Mouse (Mus musculus) embryonic stem cell, embryonic (primary cell): ENCODE measurements at regions not wholly inside any gene's neighbourhood (a gene's known extent, or its start where the extent isn't known, plus 50 kb on each side); places are given as distances from the start of the nearest gene placed in this dataset.

Source experiments
- CTCF ChIA-PET, 4 experiments: fragments of 300-600 bp in 2 of 4; fragments of 350-600 bp in 2 of 4; sonication (Branson Sonifier 250); formaldehyde crosslinking; loops; one replicate each; lab custom pipeline; 2022; ENCODE audit warnings: inconsistent platforms in 2 of 4; lab: Charles Lee
- POLR2A ChIA-PET, 4 experiments: fragments of 300-600 bp in 2 of 4; fragments of 350-600 bp in 2 of 4; sonication (Branson Sonifier 250); formaldehyde crosslinking; loops; one replicate each; lab custom pipeline; 2022; ENCODE audit warnings: antibody characterized with exemption in 4 of 4, inconsistent platforms in 1 of 4; lab: Charles Lee

DNA sequence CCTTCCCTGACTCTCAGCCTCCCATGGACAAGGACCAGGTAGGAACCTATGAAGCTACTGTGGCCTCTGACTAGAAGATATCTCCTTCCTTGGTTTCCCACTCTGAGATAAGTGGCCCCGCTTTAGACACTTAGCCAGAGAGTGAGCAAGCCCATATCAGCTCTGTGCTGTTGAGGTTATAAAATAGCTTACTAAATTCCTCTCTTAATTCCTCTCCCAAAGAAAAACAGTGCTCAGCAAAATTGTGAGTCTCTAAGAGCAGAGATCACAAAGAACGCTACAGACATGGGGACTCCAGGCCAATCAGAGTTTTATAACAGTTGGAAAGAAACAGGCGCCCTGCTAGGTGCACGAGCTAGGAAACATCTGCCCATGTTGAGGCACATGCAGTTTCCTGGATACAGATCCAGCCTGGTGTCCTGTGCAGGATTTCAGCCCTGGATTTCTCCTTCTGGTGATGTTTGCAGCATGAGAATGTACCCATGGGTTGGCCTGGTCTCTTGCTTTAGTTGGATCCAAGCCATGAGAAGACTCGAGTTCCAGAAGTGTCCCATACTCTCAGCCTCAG lies 108.9 kb upstream of the Arhgap28 start:
- CTCF ChIA-PET = no interaction called here
- POLR2A ChIA-PET = no interaction called here

DNA sequence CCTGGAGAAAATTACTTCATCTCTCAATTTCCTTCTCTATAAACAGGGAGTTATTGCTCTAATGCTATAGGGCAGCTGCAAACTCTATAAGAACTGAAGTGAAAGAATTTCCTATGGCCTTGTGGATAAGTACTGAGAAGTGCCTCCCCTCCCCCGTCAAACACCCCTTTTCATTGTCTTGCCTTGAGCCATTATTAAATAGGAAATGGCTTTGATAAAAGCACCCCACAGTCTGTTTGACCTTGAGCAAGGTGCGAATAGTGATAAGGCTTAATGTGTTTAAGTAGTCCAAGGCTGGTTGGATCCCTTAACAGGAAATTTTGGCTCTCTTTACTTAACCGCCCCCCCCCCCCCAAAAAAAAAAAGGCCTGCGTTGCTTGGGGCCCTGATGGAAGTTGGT lies 111.7 kb upstream of the Arhgap28 start:
- ChIA-PET POLR2A (interaction anchor here in 2 of 4 experiments (0.5 to 0.7 kb wide), 3 partner anchors 11 to 788 kb away, joined by 3 to 15 read pairs (median 3); no protein-coding TSS in a partner anchor), CTCF (no interaction called here)

DNA sequence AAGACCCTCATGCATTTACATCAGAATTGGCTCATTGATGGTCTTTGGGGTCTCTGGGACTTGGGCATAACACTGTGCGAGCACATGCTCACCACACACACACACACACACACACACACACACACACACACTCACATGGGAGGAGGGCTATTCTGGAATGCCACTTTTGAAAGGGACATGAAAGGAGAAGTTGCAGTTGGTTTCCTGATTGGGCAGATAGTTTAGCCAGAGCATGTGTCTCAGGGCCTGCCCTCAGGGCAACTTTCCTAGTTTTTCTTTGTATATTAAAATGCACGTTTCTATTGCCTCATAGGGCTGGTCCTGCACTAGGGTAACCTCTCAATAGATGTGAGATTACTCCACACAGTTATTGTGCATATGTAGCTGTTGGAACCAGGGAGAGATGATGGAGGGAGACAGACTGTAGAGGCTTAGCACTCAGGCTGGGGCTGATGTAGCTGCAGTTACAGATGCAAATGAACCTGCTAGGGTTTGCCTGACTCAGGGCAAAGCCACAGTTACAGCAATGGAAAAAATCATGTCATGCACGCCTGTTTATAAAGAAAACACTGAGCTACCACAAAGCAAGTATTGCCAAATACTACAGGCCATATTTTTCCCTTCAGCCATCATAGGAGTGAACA lies 115.3 kb upstream of the Arhgap28 start:
- CTCF ChIA-PET = interaction anchor here in 1 of 4 experiments (0.6 kb wide), 1 partner anchor 106 kb away, joined by 3 read pairs; no protein-coding TSS in a partner anchor
- POLR2A ChIA-PET = interaction anchor here in 1 of 4 experiments (0.7 kb wide), 1 partner anchor 151 kb away, joined by 4 read pairs; no protein-coding TSS in a partner anchor

DNA sequence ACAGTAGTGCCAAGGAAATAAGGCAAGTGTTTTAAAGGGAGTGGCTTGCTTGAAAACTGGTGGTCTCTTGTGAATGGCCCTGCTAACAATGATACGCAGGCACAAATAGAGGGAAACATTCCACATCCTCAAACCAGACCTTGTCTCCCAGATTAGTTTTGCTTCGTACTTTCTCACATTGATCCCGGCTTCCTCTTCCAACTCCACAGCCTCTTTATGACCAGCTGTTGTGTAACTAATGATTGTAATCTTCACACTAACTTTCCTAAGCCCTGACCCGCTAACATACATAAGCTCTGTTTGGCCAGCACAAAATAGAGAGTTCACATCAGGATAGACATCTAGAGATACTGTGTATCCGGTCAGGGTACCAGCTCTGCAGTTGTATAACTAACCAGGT lies 116.3 kb upstream of the Arhgap28 start:
- CTCF ChIA-PET = no interaction called here
- POLR2A ChIA-PET = no interaction called here

DNA sequence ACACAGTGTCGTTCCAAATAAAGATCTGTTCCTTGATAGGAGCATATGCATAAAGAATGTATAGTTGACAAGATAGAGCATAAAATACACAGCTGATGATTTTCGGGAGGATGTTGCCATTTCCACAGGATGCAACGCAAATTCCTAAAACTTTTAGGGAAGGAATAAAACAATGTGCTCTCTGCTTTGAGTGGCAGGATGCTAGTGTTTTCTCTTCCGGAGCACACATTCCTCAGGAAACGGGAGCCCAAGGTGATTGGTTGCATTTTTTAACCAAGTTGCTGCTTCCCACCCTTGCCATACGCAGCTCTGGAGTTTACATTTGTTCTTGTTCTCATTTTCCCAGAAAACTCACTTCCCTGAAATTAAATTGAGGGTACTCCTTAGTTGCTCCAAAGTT lies 116.8 kb upstream of the Arhgap28 start:
- ChIA-PET CTCF (no interaction called here), POLR2A (no interaction called here)

DNA sequence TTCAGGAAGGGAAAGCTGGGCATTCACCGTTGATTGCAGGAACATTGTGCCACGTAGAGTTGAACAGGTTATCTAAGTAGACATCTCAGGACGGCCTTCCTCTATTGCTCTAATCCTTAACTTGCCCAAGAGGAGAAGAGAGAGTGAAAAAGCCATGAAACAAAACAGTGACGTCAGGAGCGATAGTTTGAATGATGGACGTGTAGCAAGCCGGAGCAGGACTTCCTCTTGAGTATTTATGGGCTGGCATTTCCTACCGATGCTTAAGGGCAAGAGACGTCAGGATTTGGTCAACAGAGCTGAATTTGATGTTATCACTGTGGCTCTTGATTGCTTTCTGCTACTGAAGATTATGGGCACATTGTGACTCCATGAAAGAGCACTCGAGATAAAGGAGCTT lies 130.5 kb upstream of the Arhgap28 start:
- POLR2A ChIA-PET = no interaction called here
- CTCF ChIA-PET = no interaction called here

DNA sequence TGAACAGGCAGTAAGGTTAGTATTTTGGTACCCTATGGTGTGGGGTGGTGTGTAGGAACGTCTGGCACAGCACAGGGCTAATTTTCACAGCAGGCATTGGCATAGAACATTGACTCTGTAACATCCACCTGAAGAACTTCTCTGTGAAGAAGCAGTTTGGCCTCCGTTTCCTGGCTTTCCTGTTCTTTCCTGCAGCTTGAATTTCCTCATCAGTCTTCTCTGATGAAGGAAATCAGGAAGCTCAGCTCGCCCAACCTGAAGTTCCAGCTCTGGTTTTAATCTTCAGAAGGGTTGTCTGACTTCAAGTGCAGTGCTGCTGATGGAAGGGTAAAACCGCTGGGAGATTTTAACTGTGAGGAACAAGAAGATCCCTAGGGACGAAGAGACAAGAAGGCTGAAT lies 131.5 kb upstream of the Arhgap28 start:
- CTCF ChIA-PET = no interaction called here
- POLR2A ChIA-PET = no interaction called here

DNA sequence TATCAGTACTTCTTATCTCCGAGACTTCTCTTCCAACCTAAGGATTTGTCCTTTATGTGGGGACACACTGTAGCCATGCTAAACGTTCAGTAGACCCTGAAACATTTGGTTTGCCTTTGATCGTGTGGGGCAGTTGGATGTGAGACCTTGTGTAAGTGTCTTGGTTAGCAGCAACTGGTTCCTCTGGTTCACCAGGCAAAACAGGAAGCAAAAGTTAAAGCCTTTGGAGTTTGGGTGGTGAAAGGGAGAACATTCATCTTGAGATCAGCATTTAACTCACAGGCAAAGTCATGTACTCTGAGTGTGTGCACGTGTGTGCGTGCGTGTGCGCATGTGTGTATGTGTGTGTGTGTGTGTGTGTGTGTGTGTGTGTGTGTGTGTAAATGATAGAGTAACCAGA lies 130.3 kb upstream of the L3mbtl4 start:
- CTCF ChIA-PET = interaction anchor here in 1 of 4 experiments (0.6 kb wide), 1 partner anchor 336 kb away, joined by 4 read pairs; no protein-coding TSS in a partner anchor

DNA sequence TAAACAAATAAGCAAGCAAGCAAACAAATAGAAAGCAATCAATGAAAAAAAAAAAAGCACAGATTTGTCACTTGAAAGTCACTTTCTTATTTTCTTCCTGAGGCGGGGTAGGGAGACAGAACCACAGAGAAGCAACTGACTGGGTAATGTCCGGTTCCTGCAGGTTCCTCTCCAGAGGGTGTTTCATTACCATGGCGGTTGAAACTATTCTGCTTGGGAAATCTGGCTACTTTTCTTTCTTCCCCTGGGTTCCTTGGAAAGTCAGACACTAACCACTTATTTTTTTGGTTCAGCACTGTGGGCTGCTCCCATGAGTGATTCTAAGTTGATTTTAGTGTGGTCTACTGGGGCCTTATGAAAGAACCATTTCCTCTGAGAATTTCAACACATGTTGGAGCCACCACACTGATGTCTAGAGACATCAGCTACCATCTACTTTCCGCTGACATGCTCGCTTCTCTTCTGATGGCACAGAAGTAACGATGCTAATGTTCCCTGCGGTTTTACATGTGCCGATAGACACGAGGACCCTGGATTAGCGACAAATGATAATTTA lies 124.3 kb upstream of the L3mbtl4 start:
- POLR2A ChIA-PET = no interaction called here
- CTCF ChIA-PET = interaction anchor here in 1 of 4 experiments (0.6 kb wide), 1 partner anchor 1216 kb away, joined by 3 read pairs; no protein-coding TSS in a partner anchor

More for the DNA sequence above, 130.3 kb upstream of the L3mbtl4 start:
- POLR2A ChIA-PET = interaction anchor here in 1 of 4 experiments (0.6 kb wide), 1 partner anchor 34 kb away, joined by 4 read pairs; no protein-coding TSS in a partner anchor

DNA sequence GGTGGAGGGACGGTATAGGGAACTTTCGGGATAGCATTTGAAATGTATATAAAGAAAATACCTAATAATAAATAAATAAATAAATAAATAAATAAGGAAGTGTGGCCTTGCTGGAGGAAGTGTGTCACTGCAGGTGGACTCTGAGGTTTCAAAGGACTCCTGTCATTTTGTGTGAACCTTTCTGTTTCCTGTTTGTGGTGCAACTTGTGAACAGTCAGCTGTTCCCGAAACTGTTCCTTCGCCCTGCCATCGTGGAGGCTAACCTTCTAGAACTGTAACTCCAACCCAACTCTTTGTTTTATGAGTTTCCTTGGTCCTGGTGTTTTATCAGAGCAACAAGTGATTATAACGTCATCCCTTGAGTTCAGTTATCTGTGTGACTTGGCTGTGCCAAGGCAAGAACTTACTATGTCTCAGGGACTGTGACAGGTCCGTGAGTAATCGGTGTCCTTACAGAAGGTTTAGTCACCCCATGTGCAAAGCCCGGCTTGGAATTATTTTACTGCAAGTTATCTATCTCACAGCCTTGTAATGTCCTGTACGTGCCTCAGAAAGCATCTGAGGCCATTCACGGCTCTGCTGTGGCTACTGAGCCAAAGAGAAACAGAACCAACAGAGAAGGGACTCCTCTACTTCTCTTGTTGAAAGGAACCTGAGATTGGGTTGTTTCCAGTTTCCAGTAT lies 121.0 kb upstream of the L3mbtl4 start:
- POLR2A ChIA-PET = no interaction called here

DNA sequence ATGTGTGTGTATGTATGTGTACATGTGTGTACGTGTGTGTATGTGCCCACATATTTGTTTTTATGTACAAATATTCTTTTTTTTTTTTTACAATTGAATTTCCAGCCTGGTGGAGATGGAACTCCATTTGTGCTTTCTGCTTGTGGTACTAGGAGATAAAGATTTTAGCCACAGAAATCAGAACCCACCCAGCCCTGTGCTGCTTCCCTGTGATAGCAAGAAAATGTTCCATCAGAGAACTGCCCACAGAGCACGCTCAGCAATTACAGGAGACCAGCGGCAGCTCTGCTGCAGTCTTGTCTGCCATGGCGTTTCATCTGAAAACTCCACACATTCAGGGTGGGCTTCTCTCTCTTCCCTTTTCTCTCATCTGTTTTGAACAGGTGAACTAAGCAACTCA lies 118.7 kb upstream of the L3mbtl4 start:
- POLR2A ChIA-PET = no interaction called here
- CTCF ChIA-PET = interaction anchor here in 1 of 4 experiments (0.6 kb wide), 1 partner anchor 487 kb away, joined by 5 read pairs; no protein-coding TSS in a partner anchor

More for the DNA sequence above, 121.0 kb upstream of the L3mbtl4 start:
- CTCF ChIA-PET = no interaction called here

DNA sequence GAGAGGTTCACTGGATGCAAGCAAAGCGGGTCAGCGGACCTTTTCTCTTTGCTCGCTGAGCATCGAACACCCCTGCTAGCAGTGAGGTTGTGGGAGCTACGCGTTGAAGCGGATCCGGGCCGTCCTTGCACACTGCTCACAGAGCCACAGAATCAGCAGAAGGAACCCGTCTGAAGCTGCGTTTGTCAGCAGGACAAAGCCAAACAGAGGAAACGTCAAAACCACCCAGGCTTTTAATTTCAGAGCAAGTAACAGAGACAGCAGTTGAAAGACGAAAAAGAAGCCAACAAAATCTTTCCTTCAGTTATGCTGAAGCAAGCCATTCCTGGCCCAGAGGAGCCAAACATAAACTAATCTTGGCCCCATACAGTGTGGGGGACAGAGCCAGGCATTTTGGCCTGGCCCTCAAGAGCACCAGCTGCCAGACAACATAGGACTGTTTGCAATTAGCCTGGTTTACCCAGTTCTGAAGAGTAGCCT lies 115.4 kb upstream of the L3mbtl4 start:
- ChIA-PET POLR2A (interaction anchor here in 1 of 4 experiments (1.0 kb wide), 1 partner anchor 180 kb away, joined by 3 read pairs; no protein-coding TSS in a partner anchor), CTCF (no interaction called here)

DNA sequence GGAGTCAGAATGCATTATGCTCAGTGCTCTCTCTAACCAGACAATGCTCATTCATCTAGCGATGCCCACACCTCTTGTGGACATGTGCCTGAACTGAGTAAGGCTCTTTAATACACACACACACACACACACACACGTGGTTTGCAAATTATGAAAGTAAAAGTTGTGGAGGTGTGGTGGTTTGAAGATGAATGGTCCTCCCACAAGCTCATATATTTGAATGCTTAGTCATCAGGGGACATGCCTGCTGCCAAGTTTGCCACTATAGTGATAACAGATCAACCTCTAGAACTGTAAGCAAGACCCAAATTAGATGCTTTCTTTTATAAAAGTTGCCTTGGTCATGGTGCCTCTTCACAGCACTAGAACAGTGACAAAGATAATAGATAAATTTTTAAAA lies 112.5 kb upstream of the L3mbtl4 start:
- ChIA-PET CTCF (no interaction called here), POLR2A (no interaction called here)

DNA sequence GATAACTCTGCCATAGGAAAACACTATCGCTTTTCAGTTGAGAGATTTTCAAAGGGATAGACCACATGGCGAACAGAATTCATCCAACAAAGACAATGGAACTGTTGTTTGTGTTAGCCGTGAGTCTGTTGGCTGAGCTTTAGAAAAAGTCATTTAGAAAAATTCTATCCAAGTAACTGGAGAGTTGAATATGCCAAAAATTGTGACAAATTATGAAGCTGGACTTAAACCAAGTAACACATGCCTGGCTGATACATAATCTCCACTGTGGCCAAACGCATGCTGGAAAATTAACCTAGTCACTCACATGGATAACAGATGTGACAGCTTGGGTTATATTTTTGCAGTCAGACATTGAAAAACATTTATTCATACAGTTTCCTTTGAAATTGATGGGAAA lies 110.1 kb upstream of the L3mbtl4 start:
- ChIA-PET CTCF (no interaction called here), POLR2A (no interaction called here)

DNA sequence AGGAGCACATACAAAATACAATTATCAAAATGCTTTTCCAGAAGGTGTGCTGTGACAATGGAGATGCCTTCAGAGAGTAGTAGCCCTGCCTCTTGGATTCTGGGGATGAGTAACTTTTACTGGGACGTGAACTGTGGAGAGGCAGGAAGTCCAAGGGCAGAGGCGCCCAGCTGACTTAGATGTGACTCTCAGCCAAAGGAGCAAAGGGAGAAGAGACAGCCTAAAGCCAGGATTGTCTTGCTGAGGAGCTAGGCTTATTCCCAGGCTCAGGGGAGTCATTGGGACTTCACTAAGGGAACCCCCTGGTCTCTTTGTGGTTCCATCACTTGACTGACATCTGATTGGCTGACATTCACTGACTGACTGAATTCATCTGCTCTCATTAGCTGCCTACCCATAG lies 108.9 kb upstream of the L3mbtl4 start:
- ChIA-PET POLR2A (no interaction called here), CTCF (interaction anchor here in 1 of 4 experiments (0.5 kb wide), 1 partner anchor 1069 kb away, joined by 4 read pairs; no protein-coding TSS in a partner anchor)

DNA sequence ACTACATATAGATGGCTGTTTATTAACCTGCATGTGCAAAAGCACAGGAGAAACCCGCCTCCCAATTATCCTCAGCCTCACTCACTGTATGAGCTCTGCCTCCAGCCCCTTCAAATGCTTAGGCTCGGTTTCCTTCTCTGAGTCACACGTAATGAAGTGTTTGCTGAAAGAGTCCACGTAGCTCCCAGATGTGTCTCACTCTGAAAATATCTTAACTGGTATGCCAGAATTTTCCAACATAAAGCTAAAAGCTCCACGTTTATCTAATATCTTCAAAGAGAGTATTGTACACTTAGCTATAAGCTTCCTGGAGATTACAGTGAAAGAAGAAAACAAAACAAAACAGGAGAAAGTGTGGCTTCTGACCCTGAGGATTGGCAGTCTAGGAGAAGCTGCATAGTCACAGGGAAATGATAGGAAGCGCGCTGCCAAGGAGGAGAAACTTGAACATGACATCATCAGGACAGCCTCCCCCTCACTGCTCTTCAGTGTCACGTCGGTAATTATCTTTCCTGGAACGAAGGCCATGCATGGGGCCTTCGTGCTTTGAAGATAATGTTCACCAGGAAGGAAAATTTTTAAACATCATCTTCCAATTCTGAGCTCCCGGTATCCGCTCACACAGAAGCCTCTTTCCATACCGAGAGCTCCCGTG lies 108.3 kb upstream of the L3mbtl4 start:
- ChIA-PET CTCF (interaction anchor here in 1 of 4 experiments (0.5 kb wide), 1 partner anchor 1070 kb away, joined by 4 read pairs; no protein-coding TSS in a partner anchor), POLR2A (no interaction called here)

DNA sequence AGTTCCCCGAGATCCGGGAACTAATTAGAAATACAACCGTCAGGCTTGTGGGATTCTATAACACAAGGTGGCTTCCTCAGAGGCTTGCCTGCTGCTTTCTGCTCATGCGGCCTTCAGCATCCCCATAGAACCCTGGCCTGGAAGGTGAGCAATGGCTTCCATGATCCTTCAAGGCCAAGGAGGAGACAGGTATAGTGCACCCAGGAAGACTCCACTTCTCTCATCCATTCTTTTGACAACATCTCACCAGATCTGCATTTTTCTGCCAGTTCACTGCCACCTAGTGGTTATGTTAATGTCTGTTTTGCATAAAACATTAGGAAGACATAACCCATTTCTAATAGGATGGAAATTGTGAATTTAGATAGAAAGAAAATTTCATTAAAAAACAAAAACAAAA lies 107.2 kb upstream of the L3mbtl4 start:
- ChIA-PET POLR2A (no interaction called here), CTCF (no interaction called here)

DNA sequence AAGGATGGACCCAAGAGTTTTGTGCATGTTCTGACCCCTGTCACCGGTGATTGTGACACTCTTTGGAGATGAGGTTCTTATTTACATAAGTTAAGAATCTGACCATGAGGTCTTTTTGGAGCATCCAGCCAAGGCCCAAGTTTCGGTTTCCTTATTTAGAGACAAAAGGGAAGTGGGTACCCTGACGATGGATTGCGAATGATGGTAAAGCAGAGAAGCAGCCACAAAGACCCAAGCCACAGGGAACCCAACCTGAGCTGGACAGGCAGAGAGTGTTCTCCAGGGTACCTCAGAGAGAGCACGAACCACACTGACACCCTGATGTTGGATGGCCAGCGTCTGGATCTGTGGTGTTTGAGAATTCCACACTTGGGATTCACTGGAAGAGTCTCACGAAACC lies 100.8 kb upstream of the L3mbtl4 start:
- ChIA-PET POLR2A (no interaction called here), CTCF (no interaction called here)
